11 mouse cellular contexts compared by ENCODE assay signal in genomic region chr14:45773326-45773725, GRCm38 (mm10).
DNase-seq lines count a peak whose midpoint lies in the region; ATAC-seq and TF ChIP-seq lines count a peak whose summit lies in the region.
"Had no signal": no experiment of that assay in that cellular context is flagged by ENCODE, and none has a peak within 500 bp of the region (broad histone marks: within the 10 kb centered on the region; RNA-seq: fewer than 3 reads in every experiment).

No protein-coding gene starts in this region.

- H3K4me1 ChIP-seq in forebrain, embryonic 15.5 days: 0 out of 2 replicates have a peak, but pooled peaks cover 7% of the 10 kb centered on the region
- H3K4me1 ChIP-seq in forebrain, embryonic 12.5 days: peaks cover 4% of the 10 kb centered on the region; the same call in 1 of the 2 replicates
- H3K4me1 ChIP-seq in intestine, postnatal 0 days (replicated peaks; ENCODE audit: control insufficient read depth, insufficient read depth, low read length): no peaks in the 10 kb centered on the region

- H3K27me3 ChIP-seq in forebrain, embryonic 15.5 days: no peaks in the 10 kb centered on the region
- no peaks in the 10 kb centered on the region; the same call in 1 of the 2 replicates for H3K27me3 ChIP-seq in forebrain, embryonic 12.5 days
- H3K27me3 ChIP-seq in intestine, postnatal 0 days (replicated peaks; ENCODE audit: control insufficient read depth, insufficient read depth, low read length): no peaks in the 10 kb centered on the region

- H3K4me2 ChIP-seq in forebrain, embryonic 15.5 days (replicated peaks): peak overlapping the region; percentile 44; the same call in 1 of the 2 replicates
- H3K4me2 ChIP-seq in forebrain, embryonic 12.5 days: no peak overlapping the region
- no peak overlapping the region for H3K4me2 ChIP-seq in intestine, postnatal 0 days (replicated peaks; ENCODE audit: low read depth)

- H3K27ac ChIP-seq in forebrain, embryonic 15.5 days (replicated peaks): no peak overlapping the region
- H3K27ac ChIP-seq in forebrain, embryonic 12.5 days: no peak overlapping the region
- H3K27ac ChIP-seq in intestine, postnatal 0 days (ENCODE audit: low read depth, low read length): no peak overlapping the region
- H3K27ac ChIP-seq: liver, embryonic 14.5 days had no signal

- TF ChIP-seq CTCF in intestine, postnatal 0 days (IDR thresholded peaks at IDR 0.05; ENCODE audit: low read depth): no peak

- no peaks in the 10 kb centered on the region for H3K36me3 ChIP-seq in forebrain, embryonic 15.5 days
- no peaks in the 10 kb centered on the region for H3K36me3 ChIP-seq in forebrain, embryonic 12.5 days (replicated peaks)
- H3K36me3 ChIP-seq in intestine, postnatal 0 days (ENCODE audit: control insufficient read depth, insufficient read depth): no peaks in the 10 kb centered on the region
- H3K36me3 ChIP-seq: G1E had no signal

- H3K9ac ChIP-seq in forebrain, embryonic 15.5 days (replicated peaks): no peak overlapping the region
- no peak overlapping the region for H3K9ac ChIP-seq in forebrain, embryonic 12.5 days
- H3K9ac ChIP-seq in intestine, postnatal 0 days (ENCODE audit: low read depth, low read length): no peak overlapping the region
- H3K9ac ChIP-seq: liver, embryonic 14.5 days had no signal

- 34% methylated on average over 7 of the region's 7 CpGs for WGBS in forebrain, embryonic 15.5 days
- 51% methylated on average over 7 of the region's 7 CpGs for WGBS in forebrain, embryonic 12.5 days
- 70% methylated on average over 7 of the region's 7 CpGs for WGBS in intestine, postnatal 0 days

- H3K9me3 ChIP-seq in forebrain, embryonic 15.5 days: no peaks in the 10 kb centered on the region
- H3K9me3 ChIP-seq in forebrain, embryonic 12.5 days: no peaks in the 10 kb centered on the region
- no peaks in the 10 kb centered on the region for H3K9me3 ChIP-seq in intestine, postnatal 0 days (ENCODE audit: control insufficient read depth)
- H3K9me3 ChIP-seq: G1E had no signal

- no peak overlapping the region for H3K4me3 ChIP-seq in forebrain, embryonic 15.5 days
- H3K4me3 ChIP-seq in forebrain, embryonic 12.5 days (replicated peaks): no peak overlapping the region
- no peak overlapping the region for H3K4me3 ChIP-seq in intestine, postnatal 0 days (ENCODE audit: low read depth, low read length)

- peak; percentile 27 for DNase-seq in heart, postnatal 4 days
- no peak for DNase-seq in heart, postnatal 36 days
- DNase-seq in left cerebral cortex, postnatal 4 days: peak; percentile 5
- no peak for DNase-seq in left cerebral cortex, postnatal 10 days (ENCODE audit: extremely low spot score in 1 of 2, low spot score in 2 of 2)
- DNase-seq in layer of hippocampus, adult 9-11 months: peak; percentile 55
- DNase-seq: thymus, postnatal 14 days had no signal

- no peak for ATAC-seq in forebrain, embryonic 15.5 days (replicated peaks)
- ATAC-seq in forebrain, embryonic 12.5 days (ENCODE audit: low FRiP score): no peak
- ATAC-seq in intestine, postnatal 0 days: no peak

- intact Hi-C loops in heart, postnatal 36 days (cut with DNase I): loop anchor here (2.0 to 5.0 kb wide), 3 partner anchors 206 to 949 kb away; no protein-coding TSS in a partner anchor
- intact Hi-C loops in left cerebral cortex, postnatal 4 days (cut with DNase I): loop anchor here (10.0 kb wide), 1 partner anchor 951 kb away; no protein-coding TSS in a partner anchor
- intact Hi-C loops in left cerebral cortex, postnatal 10 days (cut with DNase I): loop anchor here (5.0 to 10.0 kb wide), 3 partner anchors 209 to 449 kb away; partner anchors contain the start of gene Psmc6

Comparison
In these comparisons a context has a peak if more than half of its experiments do, and no peak if none do; other contexts are left out.
1. DNase-seq: peak in heart, postnatal 4 days (single experiment), left cerebral cortex, postnatal 4 days (single experiment) and layer of hippocampus, adult 9-11 months (single experiment); none in heart, postnatal 36 days (0 of 2) and left cerebral cortex, postnatal 10 days (0 of 2).